ENCODE assay signal across 9 mouse cellular contexts in the genomic region with DNA sequence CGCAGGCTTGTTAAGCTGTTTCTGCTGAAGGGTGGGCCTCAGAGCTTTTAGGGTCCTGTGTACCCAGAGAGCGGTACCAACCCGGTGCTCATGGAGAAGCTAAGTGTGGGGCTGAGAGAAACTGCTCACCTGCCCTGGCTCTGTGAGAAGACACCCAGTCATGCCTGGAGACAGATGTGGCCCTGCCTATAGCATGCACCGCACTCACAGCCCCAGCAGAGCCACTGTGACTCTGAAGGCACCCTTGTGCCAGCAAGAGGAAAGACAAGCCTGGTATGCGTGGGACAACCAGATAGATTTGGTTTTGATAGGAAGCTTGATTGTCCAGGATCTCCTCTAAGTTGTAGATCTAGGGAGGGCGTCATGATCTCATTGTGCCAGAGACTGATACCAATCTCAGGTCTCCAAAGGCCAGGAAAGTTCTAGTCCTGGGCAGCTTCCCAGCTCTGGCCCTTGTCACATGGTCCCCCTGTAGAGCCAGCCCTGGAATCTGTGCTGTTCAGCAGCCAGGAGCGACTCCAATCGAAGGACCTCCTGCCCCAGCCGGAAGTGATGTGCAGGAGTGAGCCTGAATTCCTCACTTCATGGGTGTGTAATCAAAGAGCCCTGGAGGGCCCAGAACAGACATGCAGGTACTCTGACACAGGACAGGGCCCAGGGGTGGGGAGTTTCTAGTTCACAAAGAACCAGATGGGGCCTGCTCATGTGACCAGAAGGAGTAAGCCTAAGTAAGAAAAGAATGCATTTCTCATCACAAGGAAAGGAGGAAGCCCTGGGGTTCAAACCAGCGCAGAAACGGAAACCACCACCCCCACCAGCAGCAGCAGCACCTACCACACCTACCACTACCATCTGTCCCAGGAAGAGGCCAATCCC.
A peak's percentile ranks its signal among the peaks of the same experiment; 100 is the strongest.
DNase-seq lines count a peak whose midpoint lies in the region; TF ChIP-seq lines count a peak whose summit lies in the region.
"Had no signal": no experiment of that assay in that cellular context is flagged by ENCODE, and none has a peak within 500 bp of the region (broad histone marks: within the 10 kb centered on the region; RNA-seq: fewer than 3 reads in every experiment).

No protein-coding gene starts in this region.

- TF ChIP-seq EP300 in heart, adult 2 months (IDR thresholded peaks at IDR 0.05; ENCODE audit: insufficient read depth, low read depth, low read length): 0 out of 2 replicates have a peak, but pooled peaks have one; percentile 26

- peak; percentile 97 for DNase-seq in heart, adult 11 months
- no peak for DNase-seq in heart, postnatal 25 days (ENCODE audit: low spot score)
- peak; percentile 35 to 45 for DNase-seq in heart, adult 2 months
- DNase-seq in kidney, postnatal 10 days: peak; percentile 30
- DNase-seq in thymus, adult 2 months: peak; percentile 53
- DNase-seq in embryo, embryonic 11 days: no peak
- no peak for DNase-seq in frontal cortex, postnatal 25 days (ENCODE audit: low spot score in 2 of 2)
- DNase-seq in ovary, postnatal 10 days (ENCODE audit: low spot score): no peak

- intact Hi-C loops in heart, postnatal 25 days (cut with DNase I): loop anchor here (5.0 kb wide), 2 partner anchors 133 to 688 kb away; no protein-coding TSS in a partner anchor
- intact Hi-C loops in heart, adult 2 months (cut with DNase I): no loop called here

- no peaks in the 10 kb centered on the region for H3K27me3 ChIP-seq in heart, adult 2 months (ENCODE audit: control insufficient read depth, insufficient read depth, low read length)
- no peaks in the 10 kb centered on the region for H3K27me3 ChIP-seq in thymus, adult 2 months (ENCODE audit: control insufficient read depth, insufficient read depth, low read length)
- H3K27me3 ChIP-seq: embryonic facial prominence, embryonic 13.5 days had no signal

- no peak overlapping the region for H3K4me3 ChIP-seq in heart, adult 2 months
- no peak overlapping the region for H3K4me3 ChIP-seq in thymus, adult 2 months (ENCODE audit: control insufficient read depth, insufficient read depth, low read length)
- H3K4me3 ChIP-seq: embryonic facial prominence, embryonic 13.5 days had no signal

- peak overlapping the region; percentile 56 for H3K27ac ChIP-seq in heart, adult 2 months
- peak overlapping the region; percentile 89 for H3K27ac ChIP-seq in thymus, adult 2 months (ENCODE audit: control insufficient read depth, insufficient read depth, low read length)
- H3K27ac ChIP-seq: embryonic facial prominence, embryonic 13.5 days had no signal

- peaks cover 8% of the 10 kb centered on the region for H3K4me1 ChIP-seq in heart, adult 2 months (ENCODE audit: control insufficient read depth, insufficient read depth, low read length)
- H3K4me1 ChIP-seq in thymus, adult 2 months (replicated peaks; ENCODE audit: control insufficient read depth, insufficient read depth, low read length): peaks cover 20% of the 10 kb centered on the region

- no peak for TF ChIP-seq POLR2A in heart, adult 2 months (IDR thresholded peaks at IDR 0.05; ENCODE audit: insufficient read depth, low read depth, low read length)
- TF ChIP-seq POLR2A in thymus, adult 2 months (IDR thresholded peaks at IDR 0.05; ENCODE audit: control insufficient read depth, extremely low read depth, insufficient read depth, low read length, poor library complexity): no peak

- H3K79me2 ChIP-seq in heart, adult 2 months (replicated peaks; ENCODE audit: control insufficient read depth, insufficient read depth, low read length): no peaks in the 10 kb centered on the region

- no peaks in the 10 kb centered on the region for H3K36me3 ChIP-seq in heart, adult 2 months (ENCODE audit: control insufficient read depth, insufficient read depth, low read length)
- H3K36me3 ChIP-seq in thymus, adult 2 months (ENCODE audit: control insufficient read depth, insufficient read depth, low read length): no peaks in the 10 kb centered on the region
- H3K36me3 ChIP-seq: embryonic facial prominence, embryonic 13.5 days had no signal

- no peak overlapping the region; the same call in 1 of the 2 replicates for H3K9ac ChIP-seq in heart, adult 2 months (ENCODE audit: low read depth, low read length)
- H3K9ac ChIP-seq: embryonic facial prominence, embryonic 13.5 days had no signal

- no peak for TF ChIP-seq CTCF in heart, adult 2 months (IDR thresholded peaks at IDR 0.05)
- TF ChIP-seq CTCF in thymus, adult 2 months (IDR thresholded peaks at IDR 0.05; ENCODE audit: borderline replicate concordance, control insufficient read depth, extremely low read depth, insufficient read depth, low read length, poor library complexity): no peak

- WGBS in heart, adult 2 months: 41% methylated on average over 11 of the region's 11 CpGs
- 17% methylated on average over 11 of the region's 11 CpGs for WGBS in thymus, adult 2 months

Comparison
In these comparisons a context has a peak if more than half of its experiments do, and no peak if none do; other contexts are left out.
1. DNase-seq: peak in heart, adult 11 months (single experiment), heart, adult 2 months (2 of 2), kidney, postnatal 10 days (single experiment) and thymus, adult 2 months (single experiment); none in heart, postnatal 25 days (single experiment), embryo, embryonic 11 days (single experiment), frontal cortex, postnatal 25 days (0 of 2) and ovary, postnatal 10 days (single experiment).